14 mouse cellular contexts compared by ENCODE assay signal in the genomic region with DNA sequence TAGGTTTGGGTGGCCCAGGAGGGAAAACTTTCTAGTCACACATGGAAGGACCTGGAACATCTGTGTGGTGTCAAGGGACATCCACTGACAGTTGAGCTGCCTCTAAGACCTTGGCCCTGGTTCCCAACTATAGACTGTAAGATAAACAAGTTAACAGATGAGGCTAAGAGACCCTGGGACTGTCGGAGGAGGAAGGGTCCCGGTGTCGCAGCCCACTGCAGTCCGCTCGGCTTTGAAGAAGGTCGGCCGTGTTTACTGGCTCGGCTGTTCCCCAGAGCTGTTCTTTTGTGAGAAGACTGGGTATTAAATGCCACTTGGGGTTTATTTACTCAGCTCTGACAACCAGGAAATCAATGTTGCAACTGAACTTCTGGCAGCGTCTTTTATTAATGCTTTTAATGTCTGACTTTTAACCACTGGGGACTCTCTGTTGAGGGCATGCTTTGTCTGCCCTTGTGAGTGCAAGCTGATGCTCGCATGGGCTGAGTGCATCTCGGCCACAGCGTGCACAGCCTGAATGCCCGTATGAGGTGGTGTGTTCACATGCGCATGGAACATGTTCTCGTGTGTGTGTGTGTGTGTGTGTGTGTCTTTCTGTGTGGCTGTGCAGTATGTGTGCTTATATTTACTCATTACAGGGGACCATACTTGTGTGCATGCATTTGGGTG.
"Had no signal": no experiment of that assay in that cellular context is flagged by ENCODE, and none has a peak within 500 bp of the region (broad histone marks: within the 10 kb centered on the region; RNA-seq: fewer than 3 reads in every experiment).

No protein-coding gene starts in this region.

- H3K4me1 ChIP-seq: kidney, embryonic 15.5 days; limb, embryonic 13.5 days; liver, embryonic 12.5 days; lung, embryonic 15.5 days; neural tube, embryonic 15.5 days; stomach, embryonic 15.5 days had no signal

- H3K4me3 ChIP-seq: kidney, embryonic 15.5 days; limb, embryonic 13.5 days; liver, embryonic 12.5 days; lung, embryonic 15.5 days; myocyte; neural tube, embryonic 15.5 days; stomach, embryonic 15.5 days had no signal

- DNase-seq: kidney, adult 2 months; kidney, postnatal 14 days; left cerebral cortex, postnatal 4 days; right cerebral cortex, postnatal 14 days; thymus, adult 2 months; thymus, postnatal 25 days had no signal

- H3K9ac ChIP-seq: kidney, embryonic 15.5 days; limb, embryonic 13.5 days; liver, embryonic 12.5 days; lung, embryonic 15.5 days; neural tube, embryonic 15.5 days; stomach, embryonic 15.5 days had no signal

- H3K27ac ChIP-seq: kidney, embryonic 15.5 days; limb, embryonic 13.5 days; liver, embryonic 12.5 days; lung, embryonic 15.5 days; neural tube, embryonic 15.5 days; stomach, embryonic 15.5 days had no signal

- H3K27me3 ChIP-seq: kidney, embryonic 15.5 days; liver, embryonic 12.5 days; lung, embryonic 15.5 days; neural tube, embryonic 15.5 days; stomach, embryonic 15.5 days had no signal

- H3K9me3 ChIP-seq: kidney, embryonic 15.5 days; liver, embryonic 12.5 days; lung, embryonic 15.5 days; neural tube, embryonic 15.5 days; stomach, embryonic 15.5 days had no signal

- H3K36me3 ChIP-seq: kidney, embryonic 15.5 days; limb, embryonic 13.5 days; liver, embryonic 12.5 days; lung, embryonic 15.5 days; neural tube, embryonic 15.5 days; stomach, embryonic 15.5 days had no signal

- H3K4me2 ChIP-seq: kidney, embryonic 15.5 days; limb, embryonic 13.5 days; liver, embryonic 12.5 days; lung, embryonic 15.5 days; neural tube, embryonic 15.5 days; stomach, embryonic 15.5 days had no signal

- ATAC-seq: intestine, embryonic 16.5 days; liver, embryonic 12.5 days had no signal
